Mouse (Mus musculus) stomach, postnatal 0 days (tissue): ENCODE measurements around the gene Ppard. TPM values are rescaled to one million over a fixed set of nuclear protein-coding genes. Genes with fewer than 3 reads are reported as not detected.

ENCODE experiments used
- ATAC-seq: fragments of 200-750 bp; cut with Nextera tagmentation; 2 replicates; pipeline ENCODE4 v1.8.0; 2017; ENCODE audit not compliant: low FRiP score, low TSS enrichment
- DNase-seq: peaks from one replicate; pipeline ENCODE4 v3.0.0-alpha.2; 2016; ENCODE audit warnings: low spot score
- H3K27ac ChIP-seq: fragments of 300-500 bp; sonication (generic); replicated peaks from 2 replicates; pipeline ENCODE4 v1.5.1; 2014; ENCODE audit warnings: mild to moderate bottlenecking, control low read depth
- H3K27me3 ChIP-seq: fragments of 300-500 bp; sonication (generic); 2 replicates; pipeline ENCODE4 v1.6.1; 2014; ENCODE audit warnings: low read length; ENCODE audit not compliant: control insufficient read depth, insufficient read depth
- H3K36me3 ChIP-seq: fragments of 300-500 bp; sonication (generic); 2 replicates; pipeline ENCODE4 v1.6.1; 2014; ENCODE audit warnings: low read length, mixed read lengths; ENCODE audit not compliant: control insufficient read depth, insufficient read depth
- H3K4me1 ChIP-seq: fragments of 300-500 bp; sonication (generic); replicated peaks from 2 replicates; pipeline ENCODE4 v1.6.1; 2014; ENCODE audit warnings: antibody characterized with exemption; ENCODE audit not compliant: control insufficient read depth, insufficient read depth
- H3K4me2 ChIP-seq: fragments of 300-500 bp; sonication (generic); replicated peaks from 2 replicates; pipeline ENCODE4 v1.6.1; 2014; ENCODE audit warnings: low read depth, mild to moderate bottlenecking, control low read depth, moderate library complexity
- H3K4me3 ChIP-seq: fragments of 300-500 bp; sonication (generic); 2 replicates; pipeline ENCODE4 v1.5.1; 2014; ENCODE audit warnings: low read depth, low read length, control low read depth
- H3K9ac ChIP-seq: fragments of 300-500 bp; sonication (generic); 2 replicates; pipeline ENCODE4 v1.6.1; 2014; ENCODE audit warnings: mild to moderate bottlenecking, low read length, control low read depth, mixed read lengths
- H3K9me3 ChIP-seq: fragments of 300-500 bp; sonication (generic); 2 replicates; pipeline ENCODE4 v1.6.1; 2016; ENCODE audit warnings: low read length; ENCODE audit not compliant: control insufficient read depth
- CTCF ChIP-seq: IDR thresholded peaks from 2 replicates; pipeline ENCODE4 v1.5.1; 2016; ENCODE audit warnings: antibody characterized with exemption, low read depth, mild to moderate bottlenecking, moderate library complexity
- EP300 ChIP-seq: optimal IDR thresholded peaks from 2 replicates; pipeline ENCODE3; 2016; ENCODE audit warnings: antibody characterized with exemption
- WGBS: fragments of 180-500 bp; shearing (Covaris S2); extraction: QIAGEN DNeasy Blood & Tissue Kit; methylation state at CpG from one replicate; pipeline ENCODE4 v1.1.7; 2014; 5-methylcytosine and 5-hydroxymethylcytosine counted together
- polyA plus RNA-seq: library from polyadenylated mRNA; unstranded; fragments of >200 nt; fragmentation: Nextera tagmentation; extraction: Ambion mirVana; gene quantifications from 2 replicates; pipeline ENCODE4 v1.2.1, GENCODE M21; 2015

The Ppard gene
- polyA plus RNA-seq, 1 experiment from 2014 or later = 3.4 TPM

GRCm38 (mm10) chr17:28350466-28351352, 118.2 kb downstream of the Ppard start, which contains the start of gene Tead3:
TSS of gene Tead3 (minus strand) at chr17:28350817.
- Histone ChIP-seq H3K27ac (peak within 1 kb of the TSS; percentile 99), H3K4me2 (peak within 1 kb of the TSS; percentile 87), H3K4me1 (peaks cover 10% of the 10 kb centered on the region), H3K9me3 (no peaks in the 10 kb centered on the region), H3K4me3 (peak within 1 kb of the TSS; percentile 88), H3K36me3 (no peaks in the 10 kb centered on the region), H3K27me3 (no peaks in the 10 kb centered on the region), H3K9ac (peak within 1 kb of the TSS; percentile 97)
- TF ChIP-seq CTCF (peak; percentile 45), EP300 (peak; percentile 82)
- ATAC-seq (peak; percentile 83), DNase-seq (peak; percentile 94)
- under 1% methylated on average over 56 of the region's 73 CpGs for WGBS

Other genes starting within 250 kb of the Ppard start
- 1.1 and 1.7 TPM in 2 replicates for gene Tcp11, start 152.1 kb upstream of the Ppard start, polyA plus RNA-seq
- gene Scube3, start 90.6 kb upstream of the Ppard start, polyA plus RNA-seq = 0.48 and 0.64 TPM in 2 replicates
- 17.2 and 18.1 TPM in 2 replicates for gene Zfp523, start 55.6 kb upstream of the Ppard start, polyA plus RNA-seq
- 11.4 and 12.0 TPM in 2 replicates for gene Def6, start 24.9 kb upstream of the Ppard start, polyA plus RNA-seq
- 19.2 and 20.4 TPM in 2 replicates for gene Fance, start 80.8 kb downstream of the Ppard start, polyA plus RNA-seq
- gene Rpl10a, start 95.8 kb downstream of the Ppard start, polyA plus RNA-seq = 491 and 514 TPM in 2 replicates
- 8.7 and 9.2 TPM in 2 replicates for gene Tead3, start 118.1 kb downstream of the Ppard start, polyA plus RNA-seq
- 3.3 and 3.5 TPM in 2 replicates for gene Tulp1, start 132.5 kb downstream of the Ppard start, polyA plus RNA-seq